Mouse (Mus musculus): ENCODE results near the gene Tmem9.

The Tmem9 gene

DNA sequence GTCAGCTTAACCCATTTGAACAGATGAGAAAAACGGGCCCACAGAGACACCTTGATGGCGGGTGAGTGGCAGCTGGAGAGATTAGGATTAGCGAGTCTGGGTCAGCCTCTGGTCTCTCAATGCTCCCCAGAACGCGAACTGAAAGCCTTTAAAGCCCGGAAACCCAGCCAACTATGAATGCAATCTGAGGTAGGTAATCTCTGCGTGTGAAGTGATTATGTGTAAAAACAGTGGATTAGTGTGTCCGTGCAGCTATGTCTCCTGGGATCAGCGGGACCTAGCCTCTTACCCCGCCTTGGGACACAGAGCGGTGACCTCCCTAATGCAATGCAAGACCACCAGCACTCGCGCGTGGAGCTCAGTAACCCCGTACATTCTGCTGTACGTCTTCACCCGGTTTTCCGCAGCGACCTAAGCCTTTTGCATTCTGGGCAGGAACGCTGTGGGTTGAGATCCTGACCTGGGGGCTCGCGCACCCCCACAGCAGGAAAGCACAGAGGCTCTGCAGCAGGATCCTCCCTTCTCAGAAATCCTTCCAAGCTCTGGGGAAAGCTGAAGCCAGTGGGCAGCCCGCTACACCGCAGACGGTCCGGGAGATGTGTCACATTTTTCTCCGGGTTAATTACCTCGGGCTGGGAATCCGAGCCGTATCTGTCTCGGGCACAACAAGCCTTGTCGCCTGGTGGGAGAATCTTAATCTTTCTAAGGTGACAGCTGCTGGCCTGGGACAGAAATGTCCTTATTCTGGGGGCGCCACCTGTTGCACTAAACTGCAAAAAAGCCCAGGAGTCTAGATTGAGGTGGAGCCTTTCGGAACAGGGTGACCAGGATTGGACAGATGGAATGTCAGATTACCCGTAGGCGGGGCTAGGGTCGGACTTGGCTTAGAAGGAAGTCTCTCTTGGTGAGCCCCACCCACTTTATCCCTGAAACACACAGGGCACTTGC lies at the start of gene Tmem9:
Gene Tmem9 (plus strand): TSS at position 940 of the 948 bp plus-strand sequence.
- DNase-seq, result no peak

DNA sequence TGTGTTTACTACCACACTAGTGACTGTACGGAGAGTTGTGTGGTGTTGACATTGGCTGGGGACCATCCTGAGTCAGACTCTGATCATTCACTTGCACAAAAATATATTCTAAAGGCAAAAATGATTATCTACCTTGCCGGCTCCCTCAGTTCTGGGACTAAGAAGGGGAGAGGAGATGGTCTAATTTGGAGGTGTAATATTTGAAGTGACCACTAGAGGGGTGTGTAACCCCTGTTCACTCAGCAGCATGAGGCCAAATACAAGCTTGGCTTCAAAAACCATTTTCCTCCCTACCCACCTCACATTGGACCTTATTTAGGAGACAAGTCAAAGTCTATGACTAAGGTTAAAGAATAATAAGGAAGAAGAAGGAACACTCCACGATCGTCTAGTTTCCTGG lies 49.5 kb upstream of the Tmem9 start:
- DNase-seq, result no peak

DNA sequence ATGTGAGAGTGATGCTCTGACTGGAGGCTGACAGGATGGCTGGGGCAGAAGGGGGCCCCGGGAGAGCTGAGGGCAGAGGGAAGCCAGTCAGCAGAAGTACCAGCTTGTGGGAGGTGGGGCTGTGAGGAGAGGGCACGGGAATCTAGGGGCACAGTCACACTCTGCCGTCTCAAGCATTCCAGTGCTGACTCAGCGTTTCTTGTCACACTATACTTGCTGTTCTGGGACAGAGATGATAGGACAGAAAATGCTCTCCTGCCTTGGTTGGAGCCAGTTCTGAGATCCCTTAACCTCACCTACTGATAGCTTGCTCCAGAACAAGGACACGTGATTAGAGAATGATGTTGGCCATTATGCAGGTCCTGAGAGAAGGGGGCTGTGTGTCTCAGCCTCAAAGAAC lies 44.8 kb upstream of the Tmem9 start:
- no peak for DNase-seq

DNA sequence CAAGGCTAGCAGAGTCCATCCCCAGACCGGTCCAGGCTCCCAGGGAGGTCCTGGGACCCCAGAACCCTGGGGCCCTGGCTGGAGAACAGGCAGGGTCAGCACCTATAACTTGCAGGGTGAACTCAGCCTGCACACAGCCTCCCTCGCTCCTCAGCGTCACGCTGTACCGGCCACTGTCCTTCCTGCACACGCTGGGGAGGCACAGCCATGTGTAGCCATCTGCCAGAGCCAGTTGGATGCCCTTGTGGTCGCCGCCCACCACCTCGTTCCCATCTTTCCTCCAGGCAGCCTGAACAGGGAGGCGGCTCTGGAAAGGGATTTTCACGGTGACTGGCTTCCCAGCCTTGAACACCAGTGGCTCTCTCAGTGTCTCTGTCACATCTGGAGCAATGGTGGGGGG lies 43.4 kb upstream of the Tmem9 start:
- DNase-seq, result no peak

DNA sequence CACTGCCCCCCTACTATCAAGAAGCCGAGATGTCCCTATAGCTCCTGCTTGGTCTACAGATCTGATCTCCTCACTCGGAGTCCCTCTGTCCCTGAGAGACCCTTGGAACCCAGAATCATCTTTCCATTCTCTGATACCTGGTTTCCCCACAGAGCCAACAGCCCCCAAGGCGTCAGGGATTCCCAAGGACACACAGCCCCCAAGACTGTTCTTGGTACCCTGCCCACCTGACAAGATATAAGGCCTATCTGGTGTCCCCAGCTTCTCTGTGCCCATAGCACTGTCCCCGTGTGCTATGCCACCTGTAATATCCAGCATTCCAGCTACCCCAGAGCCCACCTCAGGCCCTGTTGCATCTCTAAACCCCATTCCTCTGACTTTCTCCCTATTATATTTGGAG lies 40.2 kb upstream of the Tmem9 start:
- DNase-seq, result no peak

DNA sequence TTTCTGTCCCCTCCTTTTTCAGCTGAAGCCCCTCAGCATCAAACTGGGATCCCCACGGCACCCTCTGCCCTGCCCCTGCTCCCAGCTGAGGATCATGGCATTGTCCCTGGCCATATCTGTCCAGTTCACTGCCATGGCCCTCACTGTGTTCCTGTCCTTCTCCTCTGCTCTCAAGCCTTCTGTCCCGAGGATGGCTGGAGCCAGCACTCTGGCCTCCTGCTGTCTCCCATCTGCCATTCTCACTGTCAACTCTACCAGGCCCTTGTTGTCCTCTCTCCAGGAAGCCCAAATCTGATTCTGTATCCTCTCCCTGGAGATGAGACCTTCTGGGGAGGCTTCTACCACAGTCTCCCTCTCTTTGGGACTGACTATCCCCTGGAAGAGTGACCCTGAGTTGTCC lies 37.5 kb upstream of the Tmem9 start:
- no peak for DNase-seq

DNA sequence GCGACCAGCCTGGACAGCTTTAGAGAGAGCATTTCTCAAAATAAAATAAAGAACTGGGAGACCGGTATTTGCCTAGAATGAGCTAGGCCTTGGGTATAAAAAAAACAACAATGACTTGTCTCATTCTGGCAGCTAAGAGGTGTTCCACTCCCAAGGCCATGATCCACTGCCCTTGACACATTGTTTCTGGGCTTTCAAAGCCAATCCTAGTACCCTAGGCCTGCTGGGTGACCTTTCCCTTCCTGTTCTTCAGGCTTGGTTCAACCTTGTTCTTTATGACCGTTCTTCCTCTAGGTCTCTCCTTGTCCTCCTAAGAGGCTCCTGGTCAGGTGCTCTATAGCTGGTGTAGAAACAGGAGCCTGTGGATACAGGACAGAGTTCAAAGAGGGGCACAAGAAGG lies 35.4 kb upstream of the Tmem9 start:
- no peak for DNase-seq

DNA sequence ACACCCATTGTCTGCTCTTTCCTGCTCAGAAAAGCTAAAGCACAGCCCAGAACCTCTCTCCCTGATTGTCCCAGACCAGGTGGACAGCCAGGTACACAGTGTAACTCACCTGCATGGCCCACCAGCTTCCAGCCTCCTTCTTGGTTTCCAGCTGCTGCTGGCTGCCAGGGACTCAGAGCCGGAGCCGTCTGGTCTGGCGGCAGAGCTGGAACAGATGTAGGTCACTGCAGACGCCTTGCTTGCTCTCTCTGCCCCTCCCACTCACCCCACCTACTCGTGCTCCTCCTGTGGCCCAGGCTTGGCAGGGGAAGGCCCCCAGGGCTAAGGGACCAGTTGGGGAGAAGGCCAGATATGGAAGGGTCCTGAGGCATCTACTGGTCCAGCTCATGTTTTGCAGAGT lies 23.8 kb upstream of the Tmem9 start:
- DNase-seq, result no peak

DNA sequence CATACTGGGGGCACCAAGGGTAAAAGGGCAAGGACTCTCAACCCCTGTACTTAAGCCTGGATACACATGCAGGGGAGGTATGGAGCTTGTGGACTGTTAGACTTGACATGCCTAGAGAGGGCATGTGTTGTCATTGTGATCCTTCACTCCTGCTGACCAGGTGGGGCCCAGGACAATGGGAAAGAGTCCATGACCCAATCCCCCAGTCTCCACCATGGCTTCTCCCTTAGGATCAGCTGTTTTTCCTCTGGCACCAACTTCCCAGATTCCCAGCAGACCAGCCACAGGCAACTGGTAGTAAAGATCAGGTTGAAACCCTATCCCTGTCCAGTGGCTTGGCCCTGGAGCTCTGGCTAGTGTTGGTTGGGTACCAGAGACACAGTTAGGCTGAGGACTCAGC lies 18.1 kb upstream of the Tmem9 start:
- DNase-seq, result no peak

DNA sequence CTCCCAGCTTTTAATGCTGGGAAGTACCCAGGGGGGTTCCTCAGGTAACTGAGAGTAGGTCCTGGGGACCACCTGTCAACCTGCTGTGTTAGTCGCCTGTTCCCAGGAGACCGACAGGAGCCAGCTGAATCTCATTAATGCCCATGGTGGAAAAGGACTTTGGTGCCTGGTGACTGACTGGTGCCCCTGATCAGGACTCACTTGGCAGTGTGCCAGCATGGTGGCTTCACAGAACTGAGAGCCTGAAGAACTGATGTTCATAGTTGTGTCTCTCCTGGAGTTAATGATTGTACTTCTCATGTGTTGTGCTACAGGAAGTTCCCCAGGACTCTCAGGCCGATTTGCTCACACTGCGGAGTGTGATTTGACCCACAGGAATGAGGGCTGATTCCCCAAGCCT lies 14.5 kb upstream of the Tmem9 start:
- DNase-seq, result no peak

DNA sequence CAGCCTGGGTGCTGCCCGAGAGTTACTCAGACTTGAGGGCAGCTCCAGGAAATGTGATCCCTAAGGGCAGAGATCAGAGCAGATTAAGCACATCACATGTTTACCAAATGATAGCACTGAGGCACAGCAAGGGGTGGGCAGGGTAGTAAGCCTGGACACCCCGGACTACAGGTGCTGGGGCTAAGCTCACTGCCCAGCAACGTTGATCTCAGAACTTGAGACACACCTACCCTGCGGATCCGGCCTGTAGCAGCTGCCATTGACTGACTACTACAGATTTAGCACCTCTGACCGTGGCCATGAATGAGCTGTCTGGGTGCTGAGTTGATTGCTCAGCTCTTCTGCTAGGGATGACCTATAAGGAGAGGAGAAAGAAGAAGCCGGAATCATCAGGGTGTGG lies 10.4 kb upstream of the Tmem9 start:
- no peak for DNase-seq

DNA sequence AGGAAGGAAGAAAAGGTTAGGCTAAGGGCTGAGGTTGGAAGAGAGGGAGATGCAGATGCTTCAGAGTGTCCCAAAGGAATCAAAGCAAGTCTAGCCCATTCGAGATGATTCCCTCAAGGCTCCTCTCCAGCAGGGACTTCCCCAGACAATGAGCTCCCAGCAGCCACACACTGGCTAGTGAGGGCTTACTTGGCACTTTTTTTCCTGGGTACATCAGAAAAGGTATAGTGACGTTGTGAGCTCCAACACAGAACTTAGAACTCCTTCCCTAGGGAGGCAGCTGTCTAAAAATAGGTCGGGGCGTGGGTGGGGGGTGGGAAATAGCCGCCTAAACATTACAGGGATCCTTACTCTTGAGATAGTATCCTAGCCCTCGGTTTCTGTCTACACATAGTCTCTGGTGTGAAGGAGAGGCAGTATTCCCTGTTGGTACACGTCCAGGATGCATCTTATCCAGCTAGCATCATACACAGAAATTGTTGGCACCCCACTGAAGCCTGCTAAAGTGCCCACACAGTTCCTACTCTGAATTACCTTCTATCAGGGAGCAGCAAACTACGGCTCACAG lies 8.1 kb upstream of the Tmem9 start:
- no peak for DNase-seq

DNA sequence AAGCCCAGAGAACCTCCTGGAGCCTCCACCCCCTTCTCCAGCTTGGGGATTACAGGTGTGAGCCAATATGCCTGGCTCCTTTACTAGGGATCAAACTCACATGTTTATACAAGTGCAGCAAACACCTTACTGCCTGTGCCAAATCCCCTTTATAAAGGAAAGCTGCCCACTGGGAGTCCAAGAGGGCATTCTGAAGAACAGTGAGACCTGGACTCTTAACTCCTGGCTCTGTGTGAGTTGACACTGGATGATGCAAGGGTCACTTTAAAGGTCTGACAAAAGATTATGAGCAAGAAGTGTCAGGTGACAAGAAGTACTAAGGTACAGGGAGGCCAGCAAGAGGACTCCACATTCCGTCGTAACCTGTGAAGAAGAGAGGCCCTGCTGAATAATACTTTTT lies 6.5 kb upstream of the Tmem9 start:
- DNase-seq, result no peak

DNA sequence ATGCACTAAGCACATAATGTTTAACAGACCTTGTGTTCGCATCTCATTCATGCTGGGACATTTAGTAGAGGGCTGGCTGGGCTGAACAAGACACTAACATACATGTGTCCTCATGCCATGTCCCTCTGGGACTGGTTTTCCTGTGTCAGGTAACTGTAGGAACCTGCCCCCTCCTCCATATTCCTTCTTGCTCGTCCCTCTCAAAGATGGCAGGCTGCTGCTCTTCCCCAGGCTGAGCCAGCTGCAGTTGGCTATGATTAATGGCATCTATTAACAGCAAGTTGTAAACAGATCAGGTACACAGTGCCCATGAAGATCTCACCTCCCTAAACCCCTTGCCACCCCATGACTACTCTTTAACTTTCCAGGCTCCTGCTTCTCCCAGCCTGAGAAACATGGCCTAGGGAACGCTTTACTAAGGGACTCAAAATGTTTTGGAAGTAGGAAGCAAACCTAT lies 1.6 kb upstream of the Tmem9 start, which contains the start of gene Igfn1:
Gene Igfn1 (minus strand): TSS at position 51 of the 457 bp plus-strand sequence.
- no peak for DNase-seq

DNA sequence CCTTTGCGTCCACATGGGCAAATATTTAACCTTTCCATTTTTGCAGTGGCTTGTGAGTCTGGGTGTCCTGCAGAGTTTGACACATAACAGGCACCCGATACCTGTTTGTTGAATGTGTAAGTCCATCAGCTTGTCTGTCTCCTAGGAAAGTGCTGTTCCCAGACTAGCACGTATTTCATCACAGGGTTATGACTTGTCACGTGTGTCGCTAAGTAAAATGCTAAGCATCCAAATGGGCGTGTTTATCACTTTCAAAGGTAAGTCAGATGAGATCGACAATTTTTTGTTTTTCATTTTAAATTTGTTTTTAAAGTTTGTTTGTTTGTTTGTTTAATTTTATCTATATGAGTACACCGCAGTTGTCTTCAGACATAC lies 196 bp downstream of the Tmem9 start:
- DNase-seq, result no peak

DNA sequence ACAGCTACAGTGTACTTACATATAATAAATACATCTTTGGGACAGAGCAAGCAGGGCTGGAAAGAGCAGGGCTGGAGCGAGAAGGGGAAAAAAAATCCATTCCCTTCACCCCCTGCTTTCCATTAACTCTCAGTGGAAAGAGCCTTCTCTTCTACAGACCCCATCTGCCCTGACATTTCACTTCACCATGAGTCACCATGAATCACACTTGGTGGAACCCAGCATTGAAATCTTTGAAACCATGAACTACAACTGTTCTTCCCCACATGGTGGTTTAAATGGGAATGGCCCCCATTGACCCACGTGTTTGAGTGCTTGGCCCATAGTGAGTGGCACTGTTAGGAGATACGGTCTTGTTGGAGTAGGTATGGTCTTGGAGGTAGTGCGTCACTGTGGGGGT lies 2.3 kb downstream of the Tmem9 start:
- DNase-seq, result no peak

DNA sequence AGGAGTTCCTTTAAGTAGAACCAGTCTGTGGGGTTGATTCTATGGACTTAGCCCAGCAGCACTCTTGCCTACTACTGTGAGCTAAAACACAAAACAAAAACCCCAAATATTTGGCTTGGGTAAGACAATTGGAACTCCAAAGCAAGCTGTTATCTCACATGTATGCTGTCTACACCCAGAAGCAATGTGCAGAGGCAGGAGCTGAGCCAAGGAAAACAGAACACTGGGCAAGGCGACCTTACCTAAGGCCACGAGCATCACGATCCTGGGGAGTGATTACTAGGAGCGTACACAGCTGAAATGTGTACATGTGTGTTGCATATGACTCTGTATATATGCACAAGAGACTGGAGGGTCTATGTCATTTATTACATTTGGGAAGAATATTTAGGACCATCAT lies 5.6 kb downstream of the Tmem9 start:
- DNase-seq, result no peak

DNA sequence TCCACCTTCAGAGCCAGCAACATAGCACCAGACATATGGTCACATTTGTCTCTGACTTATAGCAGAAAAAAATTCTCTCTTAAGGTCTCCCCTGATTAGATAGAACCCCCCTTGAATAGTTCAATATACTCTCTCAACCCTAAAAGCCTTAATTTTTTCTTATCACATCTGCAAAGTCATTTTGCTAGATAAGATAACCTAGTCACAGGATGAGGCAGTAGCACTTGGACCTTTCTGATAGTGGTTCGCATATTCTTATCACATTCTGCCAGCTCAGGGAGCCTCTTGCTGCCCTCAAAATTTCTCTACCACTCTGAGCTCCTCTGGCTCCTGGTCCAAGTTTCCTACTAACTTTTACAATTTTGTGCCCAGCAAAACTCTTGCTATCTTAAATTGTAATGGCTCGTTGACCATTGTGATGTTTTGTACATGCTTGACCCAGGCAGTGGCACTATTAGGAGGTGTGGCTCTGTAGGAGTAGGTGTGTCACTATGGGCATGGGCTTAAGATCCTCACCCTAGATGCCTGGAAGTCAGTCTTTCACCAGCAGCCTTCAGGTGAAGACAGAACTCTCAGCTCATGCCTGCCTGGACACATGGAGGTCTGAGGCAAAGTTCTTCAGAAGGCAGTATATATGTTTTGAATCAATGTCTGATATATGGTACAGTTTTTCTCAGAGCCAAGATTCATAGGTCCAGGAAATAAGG lies 7.0 kb downstream of the Tmem9 start:
- DNase-seq, result no peak

DNA sequence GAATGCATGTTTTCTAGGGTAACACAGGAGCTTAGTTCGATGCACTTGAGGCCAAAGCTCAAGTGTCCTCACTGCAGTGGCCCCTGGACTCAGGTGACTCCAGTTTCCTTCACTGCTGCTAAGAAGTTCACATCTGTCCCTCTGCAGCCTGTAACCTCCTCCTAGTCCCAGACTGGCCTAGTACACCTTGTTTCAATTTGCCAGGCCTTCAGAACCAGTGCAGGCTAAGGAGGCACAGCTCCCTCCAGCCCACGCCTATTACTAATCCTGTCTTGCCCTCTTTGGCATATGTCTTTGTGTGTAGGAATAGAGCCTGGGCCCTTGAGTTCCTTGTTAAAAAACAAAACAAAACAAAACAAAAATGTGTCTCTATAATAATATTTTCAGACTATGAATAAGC lies 9.4 kb downstream of the Tmem9 start:
- no peak for DNase-seq

DNA sequence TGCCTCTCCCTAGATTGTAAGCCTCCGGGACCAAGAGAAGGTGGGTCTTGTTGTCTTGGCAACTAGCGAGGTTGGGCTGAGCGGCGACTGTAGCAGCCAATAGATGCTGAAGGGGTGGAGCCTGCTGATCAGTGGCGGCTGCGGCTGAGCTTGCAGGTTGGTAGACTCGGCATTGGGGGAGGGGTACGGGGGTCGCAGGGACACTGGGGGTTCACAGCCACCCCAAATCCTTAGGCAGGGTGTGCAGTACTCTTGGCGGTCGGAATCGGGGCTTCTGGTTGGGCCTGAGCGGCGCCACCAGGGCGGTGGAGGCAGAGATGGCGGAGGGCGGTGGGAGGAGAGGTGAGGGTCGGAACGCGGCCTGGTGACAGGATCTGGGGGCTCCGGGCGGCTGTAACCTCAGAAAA lies 10.0 kb downstream of the Tmem9 start:
- peak; percentile 93 for DNase-seq

DNA sequence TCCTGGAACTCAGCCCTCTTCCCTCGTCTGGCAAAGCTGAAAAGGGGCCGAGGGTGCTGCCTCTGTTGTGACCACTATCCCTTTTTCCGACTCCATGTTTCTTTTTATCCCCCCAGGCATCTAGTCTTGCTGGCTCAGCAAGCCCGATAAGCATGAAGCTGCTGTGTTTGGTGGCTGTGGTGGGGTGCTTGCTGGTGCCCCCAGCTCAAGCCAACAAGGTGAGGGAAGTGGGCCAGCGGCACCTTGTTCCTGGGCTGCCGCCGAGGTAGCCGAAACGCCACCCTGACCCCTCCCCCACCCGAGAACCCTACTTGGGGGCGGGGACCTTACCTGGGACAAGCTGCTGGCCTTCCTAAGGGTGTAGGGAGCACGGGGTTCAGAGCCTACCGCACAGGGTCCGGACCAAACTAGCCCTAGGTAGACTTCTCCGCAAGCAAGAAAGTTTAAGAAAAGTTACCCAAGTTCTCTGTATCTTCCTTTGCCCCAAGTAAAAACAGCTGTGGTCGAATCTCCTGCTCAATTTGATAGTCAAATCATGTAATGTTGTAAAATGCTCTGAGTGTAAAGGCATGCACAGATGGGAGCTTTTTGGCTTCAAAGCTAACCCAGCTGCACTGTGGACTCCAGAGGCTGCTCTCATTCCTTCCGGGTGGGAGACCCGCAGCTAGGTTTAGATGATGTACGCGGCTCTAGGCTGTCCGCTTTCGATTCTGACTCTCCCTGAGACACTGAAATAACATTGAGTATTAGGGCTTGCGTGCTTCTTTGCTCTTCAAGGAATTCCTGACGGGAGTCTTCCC lies 10.6 kb downstream of the Tmem9 start:
- DNase-seq, result peak; percentile 24

DNA sequence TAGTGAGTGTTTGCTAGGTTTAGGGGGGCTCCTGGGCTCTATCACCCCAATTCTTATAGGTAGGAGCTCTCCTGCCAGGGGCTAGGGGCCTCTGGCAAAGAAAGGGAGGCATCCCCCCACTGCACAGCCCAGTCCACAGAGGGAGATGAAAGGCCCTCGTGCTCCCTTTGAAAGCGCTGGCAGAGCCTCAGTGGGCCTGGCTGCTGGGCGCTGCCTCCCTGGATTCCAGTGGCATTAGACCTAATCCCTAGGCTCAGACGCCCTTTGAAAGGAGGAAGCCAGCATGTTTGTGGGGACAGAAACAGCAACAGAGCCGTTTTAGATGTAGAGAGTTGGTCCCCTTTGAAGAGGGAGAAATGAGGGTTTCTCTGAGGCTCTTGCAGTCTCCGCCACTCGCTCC lies 22.3 kb downstream of the Tmem9 start:
- DNase-seq, result no peak

DNA sequence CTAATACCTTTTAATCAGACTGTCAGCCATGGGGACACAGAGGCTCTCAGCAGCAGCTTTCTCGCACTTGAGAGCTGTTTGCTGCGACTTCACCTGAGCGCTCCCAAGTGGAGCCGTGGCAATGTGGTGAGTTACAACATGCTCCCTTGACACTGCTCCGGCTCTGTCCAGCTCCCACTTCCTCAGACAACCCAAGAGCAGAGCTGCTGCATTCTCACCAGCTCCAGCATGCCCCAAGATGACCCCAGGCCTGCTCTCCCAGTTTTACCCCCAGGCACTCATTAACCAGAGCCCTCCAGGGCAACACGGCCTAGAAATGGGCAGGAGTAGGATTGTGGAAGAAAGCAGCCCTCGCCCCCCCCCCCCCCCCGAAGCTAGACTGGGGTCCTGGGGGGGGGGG lies 23.7 kb downstream of the Tmem9 start:
- no peak for DNase-seq

All from right cerebral cortex, postnatal 25 days (tissue).